Comparison of ENCODE assay signal across 13 mouse cellular contexts in genomic region chr2:25194006-25194405, GRCm38 (mm10). TPM values are rescaled to one million over a fixed set of nuclear protein-coding genes. Genes with fewer than 3 reads are reported as not detected.
DNase-seq lines count a peak whose midpoint lies in the region; ATAC-seq and TF ChIP-seq lines count a peak whose summit lies in the region.
"Had no signal": no experiment of that assay in that cellular context is flagged by ENCODE, and none has a peak within 500 bp of the region (broad histone marks: within the 10 kb centered on the region; RNA-seq: fewer than 3 reads in every experiment).

No protein-coding gene starts in this region.

- peaks cover 12% of the 10 kb centered on the region for H3K4me1 ChIP-seq in hindbrain, embryonic 13.5 days (replicated peaks)
- 0 out of 2 replicates have a peak, but pooled peaks cover 3% of the 10 kb centered on the region for H3K4me1 ChIP-seq in hindbrain, postnatal 0 days (ENCODE audit: insufficient read depth, low read length)
- H3K4me1 ChIP-seq in neural tube, embryonic 15.5 days, result peaks cover 13% of the 10 kb centered on the region
- peaks cover 30% of the 10 kb centered on the region for H3K4me1 ChIP-seq in intestine, embryonic 15.5 days (replicated peaks)
- H3K4me1 ChIP-seq in stomach, embryonic 16.5 days (ENCODE audit: control insufficient read depth, insufficient read depth, low read length), result peaks cover 35% of the 10 kb centered on the region

- TF ChIP-seq CTCF in hindbrain, postnatal 0 days (IDR thresholded peaks at IDR 0.05; ENCODE audit: low read depth), result no peak

- no peak overlapping the region for H3K27ac ChIP-seq in hindbrain, embryonic 13.5 days
- no peak overlapping the region for H3K27ac ChIP-seq in hindbrain, postnatal 0 days
- H3K27ac ChIP-seq in neural tube, embryonic 15.5 days (replicated peaks), result no peak overlapping the region
- H3K27ac ChIP-seq in intestine, embryonic 15.5 days, result peak overlapping the region; percentile 87; the same call in 1 of the 2 replicates
- peak overlapping the region; percentile 76 for H3K27ac ChIP-seq in stomach, embryonic 16.5 days (ENCODE audit: low read length)
- H3K27ac ChIP-seq: limb, embryonic 12.5 days had no signal

- peaks cover 13% of the 10 kb centered on the region for H3K36me3 ChIP-seq in hindbrain, embryonic 13.5 days
- H3K36me3 ChIP-seq in hindbrain, postnatal 0 days (ENCODE audit: insufficient read depth, low read length), result peaks cover 3% of the 10 kb centered on the region; the same call in 1 of the 2 replicates
- H3K36me3 ChIP-seq in neural tube, embryonic 15.5 days, result peaks cover 2% of the 10 kb centered on the region; the same call in 1 of the 2 replicates
- no peaks in the 10 kb centered on the region for H3K36me3 ChIP-seq in intestine, embryonic 15.5 days
- 0 out of 2 replicates have a peak, but pooled peaks cover 3% of the 10 kb centered on the region for H3K36me3 ChIP-seq in stomach, embryonic 16.5 days (ENCODE audit: control insufficient read depth, insufficient read depth, low read length)

- no peak for DNase-seq in hindbrain, postnatal 0 days (ENCODE audit: low spot score)
- no peak for DNase-seq in neural tube, embryonic 10.5 days (ENCODE audit: extremely low spot score, low spot score)
- DNase-seq in cerebellum, adult 9-10 months, result no peak
- no peak for DNase-seq in embryo, embryonic 9.5 days (ENCODE audit: extremely low spot score)

- no peaks in the 10 kb centered on the region for H3K9me3 ChIP-seq in hindbrain, embryonic 13.5 days
- H3K9me3 ChIP-seq in hindbrain, postnatal 0 days (ENCODE audit: low read length), result no peaks in the 10 kb centered on the region
- no peaks in the 10 kb centered on the region for H3K9me3 ChIP-seq in neural tube, embryonic 15.5 days (replicated peaks)
- no peaks in the 10 kb centered on the region for H3K9me3 ChIP-seq in intestine, embryonic 15.5 days
- no peaks in the 10 kb centered on the region for H3K9me3 ChIP-seq in stomach, embryonic 16.5 days (replicated peaks; ENCODE audit: control insufficient read depth, low read length)
- H3K9me3 ChIP-seq: limb, embryonic 12.5 days had no signal

- ATAC-seq in hindbrain, embryonic 13.5 days (ENCODE audit: low FRiP score), result no peak
- ATAC-seq in hindbrain, postnatal 0 days, result no peak
- ATAC-seq in neural tube, embryonic 15.5 days (ENCODE audit: low FRiP score), result no peak
- no peak for ATAC-seq in intestine, embryonic 15.5 days
- no peak for ATAC-seq in stomach, embryonic 16.5 days (ENCODE audit: insufficient read depth, low FRiP score)

- H3K4me2 ChIP-seq in hindbrain, embryonic 13.5 days, result no peak overlapping the region
- H3K4me2 ChIP-seq in hindbrain, postnatal 0 days (ENCODE audit: low read depth, low read length), result no peak overlapping the region
- H3K4me2 ChIP-seq in neural tube, embryonic 15.5 days, result 0 out of 2 replicates have a peak overlapping the region, but pooled peaks have one; percentile 22
- H3K4me2 ChIP-seq in intestine, embryonic 15.5 days (replicated peaks), result peak overlapping the region; percentile 65
- H3K4me2 ChIP-seq in stomach, embryonic 16.5 days (ENCODE audit: low read depth, low read length), result peak overlapping the region; percentile 68
- H3K4me2 ChIP-seq: limb, embryonic 12.5 days had no signal

- H3K27me3 ChIP-seq in hindbrain, embryonic 13.5 days, result peaks cover 42% of the 10 kb centered on the region
- peaks cover 9% of the 10 kb centered on the region; the same call in 1 of the 2 replicates for H3K27me3 ChIP-seq in hindbrain, postnatal 0 days (ENCODE audit: insufficient read depth, low read length)
- peaks cover 38% of the 10 kb centered on the region for H3K27me3 ChIP-seq in neural tube, embryonic 15.5 days (replicated peaks)
- 0 out of 2 replicates have a peak, but pooled peaks cover 4% of the 10 kb centered on the region for H3K27me3 ChIP-seq in intestine, embryonic 15.5 days (replicated peaks)
- H3K27me3 ChIP-seq in stomach, embryonic 16.5 days (ENCODE audit: control insufficient read depth, insufficient read depth, low read length), result no peaks in the 10 kb centered on the region; the same call in 1 of the 2 replicates

- H3K4me3 ChIP-seq in hindbrain, embryonic 13.5 days, result no peak overlapping the region
- H3K4me3 ChIP-seq in hindbrain, postnatal 0 days (ENCODE audit: low read length), result no peak overlapping the region
- no peak overlapping the region for H3K4me3 ChIP-seq in neural tube, embryonic 15.5 days (replicated peaks)
- no peak overlapping the region for H3K4me3 ChIP-seq in intestine, embryonic 15.5 days (replicated peaks)
- H3K4me3 ChIP-seq in stomach, embryonic 16.5 days (replicated peaks; ENCODE audit: low read length), result peak overlapping the region; percentile 7; the same call in 1 of the 2 replicates
- H3K4me3 ChIP-seq: limb, embryonic 12.5 days had no signal

- WGBS in hindbrain, embryonic 13.5 days, result 82% methylated on average over 5 of the region's 5 CpGs
- 78% methylated on average over 5 of the region's 5 CpGs for WGBS in hindbrain, postnatal 0 days
- 82% methylated on average over 5 of the region's 5 CpGs for WGBS in neural tube, embryonic 15.5 days
- 68% methylated on average over 5 of the region's 5 CpGs for WGBS in intestine, embryonic 15.5 days
- 66% methylated on average over 5 of the region's 5 CpGs for WGBS in stomach, embryonic 16.5 days

- peak overlapping the region; percentile 8; the same call in 1 of the 2 replicates for H3K9ac ChIP-seq in hindbrain, embryonic 13.5 days
- no peak overlapping the region for H3K9ac ChIP-seq in hindbrain, postnatal 0 days (replicated peaks; ENCODE audit: low read length)
- H3K9ac ChIP-seq in neural tube, embryonic 15.5 days (replicated peaks), result no peak overlapping the region
- H3K9ac ChIP-seq in intestine, embryonic 15.5 days, result no peak overlapping the region
- H3K9ac ChIP-seq in stomach, embryonic 16.5 days (ENCODE audit: low read length), result peak overlapping the region; percentile 53

RNA-seq across cellular contexts. Expression of gene Tor4a, which starts 2.7 kb away (rescaled TPM):
- polyA plus RNA-seq in hindbrain, embryonic 13.5 days (2015; fragmentation: Nextera tagmentation; extraction: Ambion mirVana), result 1.6 and 1.9 TPM in 2 replicates
- total RNA-seq in hindbrain, postnatal 0 days (2014; rRNA removed), result 4.0 and 4.7 TPM in 2 replicates
- polyA plus RNA-seq in hindbrain, postnatal 0 days (2015; fragmentation: Nextera tagmentation; extraction: Ambion mirVana), result 1.2 and 1.9 TPM in 2 replicates
- 1.6 and 5.9 TPM in 2 replicates for polyA plus RNA-seq in neural tube, embryonic 15.5 days (2015; fragmentation: Nextera tagmentation; extraction: Ambion mirVana)
- polyA plus RNA-seq in intestine, embryonic 15.5 days (2015; fragmentation: Nextera tagmentation; extraction: Ambion mirVana), result 16.4 and 18.5 TPM in 2 replicates
- polyA plus RNA-seq in stomach, embryonic 16.5 days (2015; fragmentation: Nextera tagmentation; extraction: Ambion mirVana), result 16.8 and 19.2 TPM in 2 replicates

RNA-seq across cellular contexts. Expression of gene Nrarp, which starts 13.4 kb away (rescaled TPM):
- 21.4 and 24.6 TPM in 2 replicates for polyA plus RNA-seq in hindbrain, embryonic 13.5 days (2015; fragmentation: Nextera tagmentation; extraction: Ambion mirVana)
- 50.8 and 58.0 TPM in 2 replicates for total RNA-seq in hindbrain, postnatal 0 days (2014; rRNA removed)
- 14.2 and 14.7 TPM in 2 replicates for polyA plus RNA-seq in hindbrain, postnatal 0 days (2015; fragmentation: Nextera tagmentation; extraction: Ambion mirVana)
- polyA plus RNA-seq in neural tube, embryonic 15.5 days (2015; fragmentation: Nextera tagmentation; extraction: Ambion mirVana), result 15.0 and 16.8 TPM in 2 replicates
- 14.3 and 19.3 TPM in 2 replicates for polyA plus RNA-seq in intestine, embryonic 15.5 days (2015; fragmentation: Nextera tagmentation; extraction: Ambion mirVana)
- 9.9 and 11.0 TPM in 2 replicates for polyA plus RNA-seq in stomach, embryonic 16.5 days (2015; fragmentation: Nextera tagmentation; extraction: Ambion mirVana)

RNA-seq across cellular contexts. Expression of gene Nelfb, which starts 17.3 kb away (rescaled TPM):
- polyA plus RNA-seq in hindbrain, embryonic 13.5 days (2015; fragmentation: Nextera tagmentation; extraction: Ambion mirVana), result 98.3 and 104 TPM in 2 replicates
- 90.3 and 117 TPM in 2 replicates for total RNA-seq in hindbrain, postnatal 0 days (2014; rRNA removed)
- 82.0 and 82.8 TPM in 2 replicates for polyA plus RNA-seq in hindbrain, postnatal 0 days (2015; fragmentation: Nextera tagmentation; extraction: Ambion mirVana)
- polyA plus RNA-seq in neural tube, embryonic 15.5 days (2015; fragmentation: Nextera tagmentation; extraction: Ambion mirVana), result 101 and 105 TPM in 2 replicates
- 94.8 and 106 TPM in 2 replicates for polyA plus RNA-seq in intestine, embryonic 15.5 days (2015; fragmentation: Nextera tagmentation; extraction: Ambion mirVana)
- 102 and 109 TPM in 2 replicates for polyA plus RNA-seq in stomach, embryonic 16.5 days (2015; fragmentation: Nextera tagmentation; extraction: Ambion mirVana)

RNA-seq across cellular contexts. Expression of gene Stpg3, which starts 20.4 kb away (rescaled TPM):
- polyA plus RNA-seq in hindbrain, embryonic 13.5 days (2015; fragmentation: Nextera tagmentation; extraction: Ambion mirVana), result not detected in 2 replicates
- not detected in 2 replicates for total RNA-seq in hindbrain, postnatal 0 days (2014; rRNA removed)
- not detected in 2 replicates for polyA plus RNA-seq in hindbrain, postnatal 0 days (2015; fragmentation: Nextera tagmentation; extraction: Ambion mirVana)
- polyA plus RNA-seq in neural tube, embryonic 15.5 days (2015; fragmentation: Nextera tagmentation; extraction: Ambion mirVana), result not detected in 2 replicates
- not detected in 2 replicates for polyA plus RNA-seq in intestine, embryonic 15.5 days (2015; fragmentation: Nextera tagmentation; extraction: Ambion mirVana)
- 0.06 TPM in 1 of 2 replicates, not detected in the other for polyA plus RNA-seq in stomach, embryonic 16.5 days (2015; fragmentation: Nextera tagmentation; extraction: Ambion mirVana)
- total RNA-seq: adrenal gland, postnatal 4 days; gastrocnemius, postnatal 25 days had no signal
- polyA plus RNA-seq: large intestine, adult 2 months; limb, embryonic 12.5 days had no signal

RNA-seq across cellular contexts. Expression of gene Fam166a, which starts 24.5 kb away (rescaled TPM):
- polyA plus RNA-seq in hindbrain, embryonic 13.5 days (2015; fragmentation: Nextera tagmentation; extraction: Ambion mirVana), result 0.40 and 1.3 TPM in 2 replicates
- not detected in 2 replicates for total RNA-seq in hindbrain, postnatal 0 days (2014; rRNA removed)
- 0.42 TPM in 1 of 2 replicates, not detected in the other for polyA plus RNA-seq in hindbrain, postnatal 0 days (2015; fragmentation: Nextera tagmentation; extraction: Ambion mirVana)
- not detected in 2 replicates for polyA plus RNA-seq in neural tube, embryonic 15.5 days (2015; fragmentation: Nextera tagmentation; extraction: Ambion mirVana)
- polyA plus RNA-seq in intestine, embryonic 15.5 days (2015; fragmentation: Nextera tagmentation; extraction: Ambion mirVana), result not detected in 2 replicates
- not detected in 2 replicates for polyA plus RNA-seq in stomach, embryonic 16.5 days (2015; fragmentation: Nextera tagmentation; extraction: Ambion mirVana)
- total RNA-seq: gastrocnemius, postnatal 25 days had no signal
- polyA plus RNA-seq: large intestine, adult 2 months; limb, embryonic 12.5 days; midbrain, embryonic 14.5 days had no signal

Comparison
In these comparisons a context has a peak if more than half of its experiments do, and no peak if none do; other contexts are left out.
1. H3K9ac ChIP-seq: peak in hindbrain, embryonic 13.5 days (single experiment) and stomach, embryonic 16.5 days (single experiment); none in hindbrain, postnatal 0 days (single experiment), neural tube, embryonic 15.5 days (single experiment) and intestine, embryonic 15.5 days (single experiment).
2. H3K27ac ChIP-seq: peak in intestine, embryonic 15.5 days (single experiment) and stomach, embryonic 16.5 days (single experiment); none in hindbrain, embryonic 13.5 days (single experiment), hindbrain, postnatal 0 days (single experiment) and neural tube, embryonic 15.5 days (single experiment).
3. H3K4me2 ChIP-seq: peak in neural tube, embryonic 15.5 days (single experiment), intestine, embryonic 15.5 days (single experiment) and stomach, embryonic 16.5 days (single experiment); none in hindbrain, embryonic 13.5 days (single experiment) and hindbrain, postnatal 0 days (single experiment).